Comparison of ENCODE assay signal across 9 mouse cellular contexts in the genomic region with DNA sequence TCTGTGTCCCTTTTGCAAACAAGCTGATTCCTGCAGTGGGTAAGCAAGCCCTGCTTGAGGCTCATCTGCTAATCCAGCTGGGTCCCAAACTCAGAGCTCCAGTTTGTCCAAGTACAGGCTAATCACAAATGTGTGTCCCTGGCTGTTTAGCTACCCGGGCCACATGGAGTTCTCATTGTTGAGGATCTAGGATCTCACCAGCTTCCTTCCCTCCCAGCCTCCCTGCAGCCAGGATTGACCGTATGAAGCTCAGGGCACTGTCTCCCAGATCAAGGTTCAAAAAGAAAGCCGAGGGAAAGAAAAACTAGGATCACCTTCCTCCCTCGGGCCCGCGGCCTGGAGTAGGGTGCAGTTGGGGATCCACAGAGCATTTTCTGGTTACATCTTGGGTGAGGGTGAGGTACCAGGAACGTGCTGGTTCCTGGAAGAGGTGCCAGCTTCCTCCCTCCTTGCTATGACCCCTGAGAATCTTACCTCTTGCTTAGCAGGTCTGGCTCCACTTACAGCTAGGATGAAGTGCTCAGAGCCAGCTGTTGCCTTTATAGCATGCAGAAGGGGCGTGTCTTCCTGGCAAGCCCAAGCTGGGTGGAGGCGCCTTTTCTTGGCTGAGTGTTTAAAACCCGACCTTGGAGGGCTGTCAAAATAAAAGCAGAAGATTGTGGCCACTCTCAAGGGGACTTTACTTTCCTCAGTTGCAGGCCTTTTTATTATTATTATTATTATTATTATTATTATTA. TPM values are rescaled to one million over a fixed set of nuclear protein-coding genes. Genes with fewer than 3 reads are reported as not detected.
DNase-seq lines count a peak whose midpoint lies in the region; ATAC-seq lines count a peak whose summit lies in the region.
"Had no signal": no experiment of that assay in that cellular context is flagged by ENCODE, and none has a peak within 500 bp of the region (broad histone marks: within the 10 kb centered on the region; RNA-seq: fewer than 3 reads in every experiment).

A gene (minus strand): TSS at position 518 of the 737 bp plus-strand sequence.

- WGBS in heart, embryonic 12.5 days: 53% methylated on average over 10 of the region's 10 CpGs
- 10% methylated on average over 10 of the region's 10 CpGs for WGBS in large intestine, adult 2 months
- 69% methylated on average over 10 of the region's 10 CpGs for WGBS in hindbrain, embryonic 10.5 days
- 67% methylated on average over 10 of the region's 10 CpGs for WGBS in forebrain, embryonic 12.5 days

- H3K27ac ChIP-seq in heart, embryonic 12.5 days (ENCODE audit: poor library complexity, severe bottlenecking): no peak within 1 kb of the TSS
- no peak within 1 kb of the TSS for H3K27ac ChIP-seq in hindbrain, embryonic 10.5 days
- no peak within 1 kb of the TSS for H3K27ac ChIP-seq in forebrain, embryonic 12.5 days
- H3K27ac ChIP-seq: neural tube, embryonic 13.5 days had no signal

- no peaks in the 10 kb centered on the region for H3K9me3 ChIP-seq in heart, embryonic 12.5 days (replicated peaks)
- H3K9me3 ChIP-seq in megakaryocyte, embryonic 14.5 days: no peaks in the 10 kb centered on the region
- no peaks in the 10 kb centered on the region for H3K9me3 ChIP-seq in hindbrain, embryonic 10.5 days
- H3K9me3 ChIP-seq in forebrain, embryonic 12.5 days: no peaks in the 10 kb centered on the region
- H3K9me3 ChIP-seq: neural tube, embryonic 13.5 days had no signal

- H3K9ac ChIP-seq in heart, embryonic 12.5 days: no peak within 1 kb of the TSS
- H3K9ac ChIP-seq in forebrain, embryonic 12.5 days: no peak within 1 kb of the TSS
- H3K9ac ChIP-seq: neural tube, embryonic 13.5 days had no signal

- H3K4me1 ChIP-seq in heart, embryonic 12.5 days (replicated peaks): peaks cover 21% of the 10 kb centered on the region
- peaks cover 67% of the 10 kb centered on the region for H3K4me1 ChIP-seq in megakaryocyte, embryonic 14.5 days
- H3K4me1 ChIP-seq in hindbrain, embryonic 10.5 days (replicated peaks): no peaks in the 10 kb centered on the region
- H3K4me1 ChIP-seq in forebrain, embryonic 12.5 days: peaks cover 9% of the 10 kb centered on the region; the same call in 1 of the 2 replicates
- H3K4me1 ChIP-seq: neural tube, embryonic 13.5 days had no signal

- ATAC-seq in heart, embryonic 12.5 days (ENCODE audit: insufficient number of reproducible peaks, low FRiP score): no peak
- no peak for ATAC-seq in forebrain, embryonic 12.5 days (ENCODE audit: low FRiP score)

- 0 out of 2 replicates have a peak within 1 kb of the TSS, but pooled peaks have one; percentile 3 for H3K4me2 ChIP-seq in heart, embryonic 12.5 days
- H3K4me2 ChIP-seq in forebrain, embryonic 12.5 days: no peak within 1 kb of the TSS
- H3K4me2 ChIP-seq: neural tube, embryonic 13.5 days had no signal

- no peaks in the 10 kb centered on the region for H3K27me3 ChIP-seq in heart, embryonic 12.5 days (replicated peaks)
- no peaks in the 10 kb centered on the region for H3K27me3 ChIP-seq in megakaryocyte, embryonic 14.5 days (replicated peaks)
- peaks cover 5% of the 10 kb centered on the region; the same call in 1 of the 2 replicates for H3K27me3 ChIP-seq in hindbrain, embryonic 10.5 days (ENCODE audit: insufficient read depth, poor library complexity, severe bottlenecking)
- no peaks in the 10 kb centered on the region for H3K27me3 ChIP-seq in forebrain, embryonic 12.5 days
- H3K27me3 ChIP-seq: neural tube, embryonic 13.5 days had no signal

- no peak within 1 kb of the TSS for H3K4me3 ChIP-seq in heart, embryonic 12.5 days
- H3K4me3 ChIP-seq in megakaryocyte, embryonic 14.5 days (replicated peaks): peak within 1 kb of the TSS; percentile 89
- H3K4me3 ChIP-seq in hindbrain, embryonic 10.5 days: no peak within 1 kb of the TSS
- H3K4me3 ChIP-seq in forebrain, embryonic 12.5 days (replicated peaks): no peak within 1 kb of the TSS
- H3K4me3 ChIP-seq: neural tube, embryonic 13.5 days had no signal

- DNase-seq in B cell, adult 2 months: peak; percentile 76 to 80
- DNase-seq in adrenal gland, postnatal 10 days: peak; percentile 77
- DNase-seq in large intestine, adult 2 months (ENCODE audit: low read depth, low spot score): peak; percentile 88
- DNase-seq in urinary bladder, postnatal 14 days (ENCODE audit: low spot score): peak; percentile 69
- DNase-seq in hindbrain, embryonic 10.5 days (ENCODE audit: low spot score): no peak

- H3K36me3 ChIP-seq in heart, embryonic 12.5 days: no peaks in the 10 kb centered on the region
- H3K36me3 ChIP-seq in megakaryocyte, embryonic 14.5 days (replicated peaks; ENCODE audit: low read length): peaks cover 22% of the 10 kb centered on the region
- no peaks in the 10 kb centered on the region for H3K36me3 ChIP-seq in hindbrain, embryonic 10.5 days
- H3K36me3 ChIP-seq in forebrain, embryonic 12.5 days (replicated peaks): no peaks in the 10 kb centered on the region
- H3K36me3 ChIP-seq: neural tube, embryonic 13.5 days had no signal

RNA-seq across cellular contexts. Expression of the gene that starts here (rescaled TPM):
- total RNA-seq in adrenal gland, postnatal 10 days (2021): 10 to 100 TPM; 43.8 to 67.3 TPM
- 6.1 and 7.6 TPM in 2 replicates for polyA plus RNA-seq in heart, embryonic 12.5 days (2016; fragmentation: Nextera tagmentation; extraction: Ambion mirVana)
- polyA plus RNA-seq in large intestine, adult 2 months (2012; rRNA removed): 263 and 433 TPM in 2 replicates
- polyA plus RNA-seq in megakaryocyte, embryonic 14.5 days (2012; ENCODE audit: insufficient read depth, low replicate concordance): 1.4 TPM in 1 of 2 replicates, not detected in the other
- polyA plus RNA-seq in hindbrain, embryonic 10.5 days (2016; fragmentation: Nextera tagmentation; extraction: Ambion mirVana): 0.32 and 0.85 TPM in 2 replicates
- polyA plus RNA-seq in forebrain, embryonic 12.5 days (2016; fragmentation: Nextera tagmentation; extraction: Ambion mirVana): 0.33 and 0.51 TPM in 2 replicates

Comparison
In these comparisons a context has a peak if more than half of its experiments do, and no peak if none do; other contexts are left out.
1. RNA of the gene that starts here (polyA plus RNA-seq): 263 to 433 TPM in large intestine, adult 2 months; 6.1 to 7.6 TPM in heart, embryonic 12.5 days, 1.4 TPM in megakaryocyte, embryonic 14.5 days, 0.32 to 0.85 TPM in hindbrain, embryonic 10.5 days and 0.33 to 0.51 TPM in forebrain, embryonic 12.5 days; every median in the first group is over 10 times any median in the second.